Mouse (Mus musculus): ENCODE measurements around the gene Duoxa2. TPM values are rescaled to one million over a fixed set of nuclear protein-coding genes. Genes with fewer than 3 reads are reported as not detected.
A peak's percentile ranks its signal among the peaks of the same experiment; 100 is the strongest.

Duoxa2 gene
- polyA plus RNA-seq (2016; fragmentation: Nextera tagmentation; extraction: Ambion mirVana), result 0.26 TPM in 1 of 2 replicates, not detected in the other

DNA sequence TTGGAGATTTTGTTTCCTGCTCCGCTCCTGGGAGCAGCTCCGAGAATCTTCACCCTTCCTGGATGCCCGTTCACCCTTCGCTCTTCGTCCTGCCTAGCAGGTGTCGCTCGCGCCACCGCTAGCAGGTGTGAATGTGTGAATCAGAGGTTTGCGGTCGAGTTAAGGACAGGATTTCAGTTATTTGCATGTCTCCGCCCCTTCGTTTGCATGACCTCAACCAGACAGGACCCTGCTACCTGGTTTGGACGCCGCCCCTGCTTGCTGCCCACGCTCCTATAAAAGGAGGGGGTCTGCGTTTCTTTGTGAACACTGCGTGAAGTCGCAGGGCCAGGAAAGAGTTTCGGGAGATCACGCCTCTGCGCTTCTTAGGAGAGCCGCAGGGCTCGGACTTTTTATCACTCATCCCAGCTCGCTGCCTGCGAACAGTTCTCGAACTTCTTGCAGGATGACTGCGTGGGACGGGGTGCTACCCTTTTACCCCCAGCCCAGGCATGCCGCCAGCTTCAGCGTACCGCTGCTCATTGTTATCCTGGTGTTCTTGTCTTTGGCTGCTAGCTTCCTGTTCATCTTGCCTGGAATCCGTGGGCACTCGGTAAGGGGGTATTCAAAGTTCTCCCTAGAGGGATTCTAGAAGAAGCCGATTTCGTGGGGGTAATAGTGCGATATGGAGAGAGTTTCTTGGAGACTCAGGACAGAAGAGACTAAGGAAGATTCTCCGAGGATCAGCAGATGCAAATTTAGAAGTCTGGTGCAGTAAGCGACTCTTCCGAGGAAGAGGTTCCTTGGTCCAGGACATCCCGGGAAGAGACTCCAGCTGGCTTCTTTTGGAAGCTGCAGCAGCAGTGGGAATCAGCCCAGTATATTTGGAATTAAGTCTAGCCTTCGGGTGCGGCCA lies at the start of gene Duoxa2:
Gene Duoxa2, plus strand, starts transcription at position 305 of the 895 bp plus-strand sequence.
- no peaks in the 10 kb centered on the region for H3K9me3 ChIP-seq
- H3K4me1 ChIP-seq, result peaks cover 45% of the 10 kb centered on the region
- no peak within 1 kb of the TSS for H3K27ac ChIP-seq
- H3K36me3 ChIP-seq, result no peaks in the 10 kb centered on the region
- 1% methylated on average over 43 of the region's 43 CpGs for WGBS
- no peak for DNase-seq (ENCODE audit: low spot score)
- peak within 1 kb of the TSS; percentile 57 for H3K4me3 ChIP-seq
- H3K27me3 ChIP-seq (ENCODE audit: insufficient read depth, poor library complexity, severe bottlenecking), result peaks cover 100% of the 10 kb centered on the region

DNA sequence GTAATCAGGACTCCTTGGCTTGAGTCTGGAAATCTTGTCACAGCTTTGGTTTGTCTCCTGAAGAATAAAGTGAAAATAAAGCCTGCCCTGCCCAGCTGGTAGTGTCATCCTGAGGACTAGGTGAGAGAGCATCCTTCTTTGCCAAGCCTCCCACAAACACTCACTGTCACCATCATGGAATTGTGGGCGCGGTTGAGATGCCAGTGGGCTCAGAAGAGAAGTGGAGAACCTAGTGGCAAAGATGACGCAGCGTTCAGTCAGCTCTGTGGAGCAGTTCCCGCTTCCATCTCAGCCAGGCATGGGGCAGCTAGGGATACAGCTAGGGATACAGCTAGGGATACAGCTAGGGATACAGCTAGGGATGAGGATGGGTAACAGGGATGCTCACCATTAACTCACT lies 42.7 kb upstream of the Duoxa2 start:
- H3K36me3 ChIP-seq, result peaks cover 3% of the 10 kb centered on the region; the same call in 1 of the 2 replicates
- 88% methylated on average over 5 of the region's 5 CpGs for WGBS
- H3K9me3 ChIP-seq, result no peaks in the 10 kb centered on the region
- no peaks in the 10 kb centered on the region for H3K27me3 ChIP-seq (ENCODE audit: insufficient read depth, poor library complexity, severe bottlenecking)
- no peak overlapping the region for H3K4me3 ChIP-seq
- DNase-seq (ENCODE audit: low spot score), result no peak
- no peak overlapping the region for H3K27ac ChIP-seq
- H3K4me1 ChIP-seq, result no peaks in the 10 kb centered on the region

DNA sequence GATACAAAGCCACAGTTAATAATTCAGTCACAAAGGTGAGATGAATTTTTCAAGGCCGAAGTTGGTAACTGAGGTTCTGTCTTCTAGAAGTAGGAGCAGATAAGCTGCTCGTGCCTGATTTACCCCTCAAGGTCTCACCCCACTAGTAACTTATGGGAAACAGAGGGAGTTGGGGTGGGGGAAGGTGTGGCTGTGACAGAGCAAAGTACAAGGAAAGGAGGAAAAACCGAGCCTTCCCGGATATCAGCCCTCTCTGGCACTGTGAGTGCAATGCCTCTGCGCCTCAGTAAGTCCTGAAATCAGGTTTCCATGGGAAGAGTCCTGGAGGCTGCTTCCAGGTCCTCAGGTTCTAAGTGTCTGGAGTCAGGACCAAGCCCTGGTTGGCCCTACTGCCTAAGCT lies 38.0 kb upstream of the Duoxa2 start:
- Histone ChIP-seq H3K36me3 (peaks cover 12% of the 10 kb centered on the region; the same call in 1 of the 2 replicates), H3K27ac (no peak overlapping the region), H3K4me1 (no peaks in the 10 kb centered on the region), H3K4me3 (no peak overlapping the region), H3K9me3 (no peaks in the 10 kb centered on the region), H3K27me3 (ENCODE audit: insufficient read depth, poor library complexity, severe bottlenecking) (no peaks in the 10 kb centered on the region)
- 72% methylated on average over 5 of the region's 5 CpGs for WGBS
- DNase-seq (ENCODE audit: low spot score), result no peak

DNA sequence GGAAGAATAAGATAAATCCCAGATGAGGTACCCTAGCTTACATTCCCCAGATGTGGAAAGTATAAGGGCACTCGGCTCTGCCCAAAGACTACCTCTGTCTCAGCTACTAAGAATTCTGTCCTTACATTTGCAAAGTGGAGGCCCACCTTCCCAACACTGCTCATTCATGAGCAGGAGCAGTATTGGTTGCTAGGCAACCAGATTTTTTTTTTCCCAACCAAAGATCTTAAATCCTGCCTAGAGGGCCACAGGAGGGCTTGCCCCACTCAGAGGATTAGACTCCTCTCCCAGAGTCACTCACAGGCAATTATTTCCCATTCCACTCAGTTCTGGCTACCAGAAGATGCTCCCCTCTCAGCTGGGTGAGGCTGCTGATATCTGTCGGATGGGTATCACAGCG lies 34.0 kb upstream of the Duoxa2 start:
- H3K36me3 ChIP-seq, result peaks cover 12% of the 10 kb centered on the region; the same call in 1 of the 2 replicates
- no peaks in the 10 kb centered on the region for H3K27me3 ChIP-seq (ENCODE audit: insufficient read depth, poor library complexity, severe bottlenecking)
- no peaks in the 10 kb centered on the region for H3K9me3 ChIP-seq
- no peak overlapping the region for H3K4me3 ChIP-seq
- no peak overlapping the region for H3K27ac ChIP-seq
- 76% methylated on average over 3 of the region's 3 CpGs for WGBS
- no peak for DNase-seq (ENCODE audit: low spot score)
- no peaks in the 10 kb centered on the region for H3K4me1 ChIP-seq

DNA sequence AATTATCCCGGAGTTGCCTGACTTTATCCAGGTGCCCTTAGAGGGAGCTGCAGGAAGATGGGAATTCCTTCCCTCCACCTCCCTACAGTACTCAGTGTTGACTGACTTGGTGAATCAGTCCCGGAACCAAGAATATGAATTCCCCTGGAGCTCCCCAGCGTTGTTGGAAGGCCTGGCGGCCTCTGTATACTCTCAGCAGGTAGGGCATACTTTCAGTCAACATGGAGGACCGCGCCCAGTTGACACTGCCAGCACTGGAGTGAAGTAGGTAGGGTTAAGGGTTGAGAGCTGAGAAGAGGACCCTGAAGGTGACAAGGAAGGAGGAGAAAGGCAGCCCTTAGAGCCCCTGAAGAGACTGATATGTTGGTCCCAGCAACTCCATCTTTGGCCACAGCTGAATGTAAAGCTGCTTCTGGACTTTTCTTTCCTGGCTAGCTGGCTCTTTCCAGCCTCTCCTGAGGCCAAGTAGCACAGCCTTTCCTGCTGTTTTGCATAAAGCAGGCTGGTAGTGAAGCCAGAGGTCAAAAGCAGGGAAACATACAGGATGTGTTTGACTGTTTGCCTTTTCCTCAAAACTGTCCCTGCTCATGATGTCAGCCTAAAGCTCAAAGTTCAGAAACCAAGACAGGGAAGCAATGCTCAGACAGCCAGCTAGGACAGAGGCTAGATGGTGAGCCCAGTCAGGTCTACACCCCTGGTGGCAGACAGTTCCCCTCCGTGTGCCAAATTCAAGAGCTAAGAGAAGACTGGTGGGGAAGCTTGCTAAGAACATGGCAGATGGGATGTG lies 32.1 kb upstream of the Duoxa2 start:
- no peaks in the 10 kb centered on the region for H3K9me3 ChIP-seq
- DNase-seq (ENCODE audit: low spot score), result no peak
- 83% methylated on average over 7 of the region's 7 CpGs for WGBS

DNA sequence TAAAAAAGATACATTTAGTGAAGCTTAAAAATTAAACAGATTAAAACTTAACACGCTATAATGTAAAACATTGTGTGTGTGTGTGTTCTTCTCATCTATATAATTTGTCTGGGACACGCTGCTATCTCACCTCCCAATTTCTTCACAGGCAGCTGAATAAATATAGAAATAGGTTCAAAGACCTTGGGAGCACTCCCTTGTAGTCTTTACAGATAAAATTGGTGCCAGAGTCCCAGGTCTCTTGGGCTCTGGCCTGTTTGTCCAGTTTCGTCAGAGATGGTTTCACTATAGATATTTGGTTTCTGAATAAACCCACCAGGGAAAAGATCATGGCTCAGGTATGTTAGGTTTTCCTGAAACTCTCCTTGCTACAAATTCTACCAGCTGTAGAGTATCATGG lies 19.9 kb upstream of the Duoxa2 start:
- DNase-seq (ENCODE audit: low spot score), result no peak
- Histone ChIP-seq H3K27me3 (ENCODE audit: insufficient read depth, poor library complexity, severe bottlenecking) (0 out of 2 replicates have a peak, but pooled peaks cover 5% of the 10 kb centered on the region), H3K4me1 (0 out of 2 replicates have a peak, but pooled peaks cover 3% of the 10 kb centered on the region), H3K9me3 (no peaks in the 10 kb centered on the region), H3K4me3 (no peak overlapping the region), H3K27ac (no peak overlapping the region), H3K36me3 (no peaks in the 10 kb centered on the region)
- 81% methylated on average over 3 of the region's 3 CpGs for WGBS

More for the DNA sequence above, 32.1 kb upstream of the Duoxa2 start:
- no peak overlapping the region for H3K27ac ChIP-seq
- peaks cover 3% of the 10 kb centered on the region; the same call in 1 of the 2 replicates for H3K36me3 ChIP-seq
- no peaks in the 10 kb centered on the region for H3K27me3 ChIP-seq (ENCODE audit: insufficient read depth, poor library complexity, severe bottlenecking)
- no peaks in the 10 kb centered on the region for H3K4me1 ChIP-seq
- no peak overlapping the region for H3K4me3 ChIP-seq

DNA sequence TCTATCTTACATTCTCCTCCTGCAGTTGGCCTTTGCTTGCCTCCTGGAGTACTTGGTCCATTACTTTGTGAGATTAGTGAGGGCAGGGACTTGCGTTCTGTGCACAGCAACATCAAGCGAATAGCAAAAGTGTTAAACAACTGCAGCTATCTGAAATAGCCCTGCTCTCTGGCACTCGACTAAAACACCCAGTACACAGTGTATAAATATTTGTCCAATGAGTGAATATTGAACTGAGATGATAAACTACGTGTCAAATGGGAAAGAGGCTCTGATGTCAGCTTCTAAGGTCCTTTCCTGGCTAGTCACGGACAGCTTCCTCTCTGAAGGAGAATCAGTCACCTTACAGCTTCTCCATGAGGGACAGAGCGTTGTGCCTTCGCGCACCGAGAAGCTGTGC lies 14.6 kb upstream of the Duoxa2 start:
- no peak overlapping the region for H3K4me3 ChIP-seq

DNA sequence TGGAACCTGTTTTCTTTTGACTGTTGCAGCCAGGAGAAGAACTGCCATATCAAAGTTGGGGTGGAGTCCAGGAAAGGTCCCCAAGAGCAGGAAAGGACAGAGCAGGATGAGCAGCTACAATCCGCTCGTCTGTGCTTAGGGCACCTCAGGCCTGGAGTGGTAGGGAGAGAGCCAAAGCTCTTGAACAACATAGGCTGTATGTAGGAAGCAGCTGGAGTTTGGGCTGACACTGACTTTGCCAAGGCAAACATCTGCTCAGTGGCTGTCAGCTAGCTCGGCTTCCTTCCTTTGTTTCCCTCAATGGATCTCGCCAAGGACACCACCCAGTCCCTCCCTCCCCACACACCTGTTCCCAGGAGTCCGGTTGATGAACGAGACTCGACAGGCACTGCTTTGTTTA lies 12.6 kb upstream of the Duoxa2 start:
- DNase-seq (ENCODE audit: low spot score), result no peak

More for the DNA sequence above, 14.6 kb upstream of the Duoxa2 start:
- no peak for DNase-seq (ENCODE audit: low spot score)
- no peaks in the 10 kb centered on the region for H3K36me3 ChIP-seq
- H3K9me3 ChIP-seq, result no peaks in the 10 kb centered on the region
- peaks cover 16% of the 10 kb centered on the region; the same call in 1 of the 2 replicates for H3K27me3 ChIP-seq (ENCODE audit: insufficient read depth, poor library complexity, severe bottlenecking)
- 81% methylated on average over 9 of the region's 9 CpGs for WGBS
- no peak overlapping the region for H3K27ac ChIP-seq
- H3K4me1 ChIP-seq, result no peaks in the 10 kb centered on the region

DNA sequence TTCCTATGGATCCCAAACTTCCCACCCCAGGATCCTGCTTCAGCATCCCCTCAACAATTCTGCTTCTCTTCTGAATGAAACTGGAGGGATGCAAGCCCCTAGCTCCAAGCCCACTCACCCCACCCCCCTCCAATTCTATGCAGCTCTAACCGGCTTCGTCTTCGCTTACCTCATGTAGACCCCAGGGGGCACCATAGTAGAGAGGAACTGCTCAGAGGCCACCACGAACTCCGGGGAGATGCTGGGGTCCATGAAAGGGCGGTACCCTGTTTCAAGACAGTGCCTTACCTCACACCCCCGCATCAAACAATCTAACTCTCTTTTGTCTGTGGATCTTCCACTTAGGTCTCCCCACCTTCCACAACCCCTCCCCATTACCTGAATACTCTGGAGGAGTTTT lies 3.8 kb upstream of the Duoxa2 start:
- no peaks in the 10 kb centered on the region for H3K9me3 ChIP-seq
- DNase-seq (ENCODE audit: low spot score), result no peak
- H3K4me3 ChIP-seq, result no peak overlapping the region
- peaks cover 30% of the 10 kb centered on the region for H3K4me1 ChIP-seq
- H3K36me3 ChIP-seq, result no peaks in the 10 kb centered on the region
- H3K27me3 ChIP-seq (ENCODE audit: insufficient read depth, poor library complexity, severe bottlenecking), result peaks cover 99% of the 10 kb centered on the region
- H3K27ac ChIP-seq, result no peak overlapping the region
- WGBS, result 9% methylated on average over 7 of the region's 7 CpGs

More for the DNA sequence above, 12.6 kb upstream of the Duoxa2 start:
- H3K9me3 ChIP-seq, result no peaks in the 10 kb centered on the region
- H3K4me3 ChIP-seq, result no peak overlapping the region
- WGBS, result 61% methylated on average over 7 of the region's 7 CpGs
- H3K27ac ChIP-seq, result no peak overlapping the region
- H3K27me3 ChIP-seq (ENCODE audit: insufficient read depth, poor library complexity, severe bottlenecking), result peaks cover 36% of the 10 kb centered on the region
- H3K36me3 ChIP-seq, result no peaks in the 10 kb centered on the region
- H3K4me1 ChIP-seq, result no peaks in the 10 kb centered on the region

DNA sequence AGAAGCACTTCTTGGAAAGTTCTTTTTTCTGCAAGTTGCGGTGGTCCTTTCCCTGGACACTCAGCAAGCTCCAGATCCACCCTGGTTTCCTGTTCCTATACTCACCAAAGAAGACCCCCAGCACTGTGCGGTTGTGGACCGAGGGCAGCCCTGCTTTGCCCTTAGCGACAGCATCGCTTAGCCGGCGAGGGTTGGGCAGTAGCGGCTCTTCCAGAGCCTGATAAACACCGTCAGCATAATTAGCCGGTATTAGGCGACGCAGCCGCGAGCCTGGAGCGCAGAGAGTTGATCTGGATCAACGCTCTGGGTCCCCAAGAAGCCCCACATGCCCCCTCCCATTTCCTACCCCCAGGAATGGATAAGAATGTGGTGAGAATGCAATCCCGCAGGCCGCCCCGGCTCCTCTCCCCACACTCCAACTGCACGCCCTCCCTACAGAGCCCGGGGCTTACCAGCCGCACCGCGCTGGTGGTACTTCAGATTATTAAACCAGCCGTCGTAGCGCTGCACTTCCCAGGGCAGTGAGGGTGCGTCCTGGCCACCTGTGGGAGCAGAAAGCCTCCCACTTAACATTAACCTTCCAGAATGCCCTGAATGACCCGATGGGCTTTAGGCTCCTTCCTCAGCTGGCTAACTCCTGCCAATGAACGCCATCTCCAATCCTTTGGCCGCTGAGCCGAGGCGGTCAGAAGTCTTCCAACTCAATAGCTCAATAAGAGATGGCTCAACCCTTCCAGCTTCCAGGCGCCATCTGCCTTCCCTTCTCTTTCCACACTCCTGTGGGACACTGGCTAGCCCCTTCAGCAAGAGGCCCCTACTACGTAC lies 1.2 kb upstream of the Duoxa2 start:
- peaks cover 99% of the 10 kb centered on the region for H3K27me3 ChIP-seq (ENCODE audit: insufficient read depth, poor library complexity, severe bottlenecking)
- DNase-seq (ENCODE audit: low spot score), result no peak
- H3K27ac ChIP-seq, result no peak overlapping the region
- no peaks in the 10 kb centered on the region for H3K9me3 ChIP-seq
- H3K36me3 ChIP-seq, result no peaks in the 10 kb centered on the region
- peaks cover 45% of the 10 kb centered on the region for H3K4me1 ChIP-seq
- WGBS, result under 1% methylated on average over 35 of the region's 35 CpGs
- peak overlapping the region; percentile 57 for H3K4me3 ChIP-seq

DNA sequence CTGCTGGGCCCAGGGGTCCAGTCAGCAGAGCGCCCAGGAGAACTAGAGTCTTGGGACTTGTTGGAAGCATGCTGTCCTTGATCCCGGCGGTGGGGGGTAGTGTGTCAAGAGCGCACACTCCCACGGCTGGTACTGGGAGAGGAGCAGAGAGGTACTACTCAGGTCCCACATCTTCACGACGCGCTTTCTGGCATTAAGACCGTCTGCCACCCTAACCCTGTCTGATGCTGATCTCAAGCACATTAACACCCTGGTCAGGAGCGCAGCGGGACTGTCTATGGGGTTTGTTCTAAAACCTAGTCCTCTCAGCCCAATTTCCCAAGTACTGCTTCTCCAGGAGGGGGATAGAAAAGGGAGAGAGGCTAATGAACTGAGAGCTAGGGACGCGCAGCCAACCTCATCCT lies 602 bp upstream of the Duoxa2 start, which contains the start of gene Duox2:
Gene Duox2, minus strand, starts transcription at position 354 of the 404 bp plus-strand sequence.
- Histone ChIP-seq H3K9me3 (no peaks in the 10 kb centered on the region), H3K4me1 (peaks cover 45% of the 10 kb centered on the region), H3K27ac (no peak within 1 kb of the TSS), H3K36me3 (no peaks in the 10 kb centered on the region), H3K27me3 (ENCODE audit: insufficient read depth, poor library complexity, severe bottlenecking) (peaks cover 100% of the 10 kb centered on the region), H3K4me3 (peak within 1 kb of the TSS; percentile 57)
- DNase-seq (ENCODE audit: low spot score), result no peak
- 3% methylated on average over 13 of the region's 13 CpGs for WGBS

Measured in heart, embryonic 10.5 days (tissue).